Mouse (Mus musculus) erythroblast, embryonic 14.5 days (primary cell): Measurements from ENCODE around the gene Olfr707.

Experiments used
- GATA1 ChIP-seq: IDR thresholded peaks from 2 replicates; pipeline ENCODE4 v1.6.1; 2012; ENCODE audit warnings: low read length, inconsistent platforms, mixed read lengths
- TAL1 ChIP-seq: IDR thresholded peaks from 3 replicates; pipeline ENCODE4 v1.6.1; 2012; ENCODE audit warnings: low read length, inconsistent platforms, mixed read lengths

DNA sequence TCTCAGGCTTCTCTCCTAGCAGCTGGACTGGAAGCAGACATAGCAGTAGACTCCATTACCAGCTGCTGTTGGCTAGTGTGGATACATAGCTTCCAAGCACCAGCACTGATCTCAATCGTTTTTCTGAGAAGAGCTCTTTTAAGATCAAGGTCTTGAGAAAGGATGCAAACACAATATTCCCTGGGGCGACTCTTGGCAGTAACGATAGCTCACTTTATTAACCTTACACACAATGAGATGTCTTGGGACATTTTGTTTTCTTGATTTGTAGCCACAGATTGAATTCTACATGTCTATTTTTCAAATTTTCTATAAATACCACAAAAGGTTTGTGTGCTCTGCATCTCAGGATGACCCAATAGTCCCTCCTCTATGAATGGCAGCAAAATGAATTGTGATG lies 47.2 kb upstream of the Olfr707 start, which contains the start of gene Olfr710:
- TF ChIP-seq GATA1 = no peak
- TF ChIP-seq TAL1 = no peak
